Mouse (Mus musculus) kidney, postnatal 4 days (tissue): ENCODE data around the gene Slc30a7.
"Not testable (repeated sequence)": the region's sequence is repeated elsewhere in the genome, so short reads cannot be mapped to it uniquely, and the experiment has no call there.

Experiments used
- DNase-seq, 2 experiments: peaks; one replicate each; pipeline ENCODE4 v3.0.0; 2021; ENCODE audit warnings: mixed read lengths in 2 of 2

The Slc30a7 gene

DNA sequence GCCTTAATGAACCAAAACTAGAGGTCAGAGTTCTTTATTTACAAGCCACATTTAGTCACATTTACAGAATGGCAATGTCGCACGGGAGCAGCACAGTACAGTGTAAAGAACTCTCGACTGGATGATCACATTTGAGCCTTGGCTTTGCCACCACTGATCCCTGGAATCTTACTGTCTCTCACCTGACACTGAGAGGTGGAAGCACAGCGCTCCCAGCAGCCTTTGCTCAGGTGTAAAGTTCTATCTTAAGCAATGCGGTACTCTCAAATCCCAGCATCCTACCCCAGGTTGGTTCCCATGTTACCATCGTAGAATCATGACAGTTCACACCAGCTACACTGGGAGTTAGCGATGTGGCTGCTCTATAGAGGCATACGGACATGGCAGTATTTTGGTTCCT lies 65.7 kb downstream of the Slc30a7 start:
- DNase-seq: no peak

- DNase-seq: no peak
Observed at GRCm38 (mm10) chr3:115940510-115940909, 66.7 kb downstream of the Slc30a7 start.

GRCm38 (mm10) chr3:115937807-115938206 lies 69.4 kb downstream of the Slc30a7 start:
- DNase-seq: no peak

- peak; percentile 77 to 79 for DNase-seq
Observed at GRCm38 (mm10) chr3:115936734-115937599, 70.2 kb downstream of the Slc30a7 start.

DNA sequence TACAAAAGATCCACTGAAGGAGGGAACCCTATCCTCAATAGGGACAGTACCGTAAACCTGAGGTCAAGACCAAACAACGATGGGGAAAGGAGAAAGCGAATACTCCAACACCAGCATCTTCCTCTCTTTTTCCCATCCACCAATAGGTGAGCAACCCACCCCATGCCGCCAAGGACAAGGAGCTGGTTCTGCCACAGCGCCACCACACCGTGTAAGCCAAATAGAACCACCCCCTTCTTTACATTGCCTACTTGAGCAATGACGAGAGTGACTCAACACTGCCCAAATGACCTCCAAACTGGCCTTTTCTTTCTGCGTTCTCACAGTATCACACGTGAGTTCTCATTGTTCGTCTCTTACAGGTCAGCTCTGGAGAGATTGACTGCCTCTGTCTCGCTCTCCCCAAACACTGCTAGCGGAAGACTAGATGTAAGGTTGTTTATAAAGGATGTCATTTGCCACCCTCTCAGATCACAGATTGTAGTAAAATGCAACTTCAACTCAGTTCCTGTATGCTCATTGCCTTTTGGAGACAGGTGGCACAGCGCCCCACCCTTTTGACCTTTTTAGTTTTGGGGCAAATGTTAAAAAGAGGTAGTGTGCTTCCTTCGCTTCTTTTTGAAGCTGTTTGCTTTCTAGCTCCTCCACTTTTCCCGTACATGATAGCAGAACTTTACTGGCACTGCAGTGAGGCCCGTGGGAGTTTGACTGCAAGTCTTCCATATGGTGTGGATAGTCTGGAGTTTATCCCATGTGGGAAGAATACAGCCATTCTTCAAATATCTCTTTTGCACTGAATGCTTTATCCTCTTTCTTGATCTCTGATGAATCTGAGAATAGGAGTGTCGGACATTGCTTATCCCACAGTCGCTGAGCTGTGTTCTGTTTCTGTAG lies 73.7 kb downstream of the Slc30a7 start:
- DNase-seq: no peak

DNA sequence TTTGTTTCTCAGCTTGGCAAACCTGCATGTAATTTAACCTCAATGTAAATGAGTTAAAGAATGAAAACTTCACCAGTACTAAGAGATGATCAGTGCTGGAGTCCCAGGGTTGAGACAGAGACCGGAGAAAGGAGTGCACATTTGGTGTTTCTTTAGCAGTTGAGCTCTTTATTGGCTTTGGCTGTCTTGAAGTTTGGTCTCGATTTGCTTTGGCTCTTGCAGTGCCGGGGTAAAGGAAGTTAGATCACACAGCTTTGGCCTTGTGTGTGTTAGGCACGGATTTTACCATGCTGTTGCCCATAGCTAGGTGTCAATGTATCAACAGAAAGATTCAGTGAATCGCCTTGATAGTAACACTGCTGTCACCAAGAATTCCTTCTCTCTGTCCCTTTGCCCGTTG lies 75.5 kb downstream of the Slc30a7 start:
- DNase-seq: no peak

DNA sequence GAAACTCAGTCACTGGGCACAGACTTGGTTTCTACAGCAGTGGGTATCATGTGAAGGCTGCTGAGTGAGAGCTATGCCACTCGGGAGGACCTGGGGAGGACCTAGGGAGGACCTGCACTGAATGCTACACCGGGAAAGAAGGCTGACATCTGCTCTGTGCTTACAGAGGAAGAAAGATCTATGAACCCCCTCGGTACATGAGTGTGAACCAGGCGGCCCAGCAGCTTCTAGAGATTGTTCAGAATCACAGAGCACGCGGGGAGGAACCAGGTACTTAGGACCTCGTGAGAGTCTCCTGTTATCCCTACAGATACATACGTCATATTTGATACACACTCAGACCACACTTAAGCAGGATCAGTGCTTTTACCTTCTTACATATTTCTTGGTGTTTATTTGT lies 80.7 kb downstream of the Slc30a7 start:
- DNase-seq: no peak

DNA sequence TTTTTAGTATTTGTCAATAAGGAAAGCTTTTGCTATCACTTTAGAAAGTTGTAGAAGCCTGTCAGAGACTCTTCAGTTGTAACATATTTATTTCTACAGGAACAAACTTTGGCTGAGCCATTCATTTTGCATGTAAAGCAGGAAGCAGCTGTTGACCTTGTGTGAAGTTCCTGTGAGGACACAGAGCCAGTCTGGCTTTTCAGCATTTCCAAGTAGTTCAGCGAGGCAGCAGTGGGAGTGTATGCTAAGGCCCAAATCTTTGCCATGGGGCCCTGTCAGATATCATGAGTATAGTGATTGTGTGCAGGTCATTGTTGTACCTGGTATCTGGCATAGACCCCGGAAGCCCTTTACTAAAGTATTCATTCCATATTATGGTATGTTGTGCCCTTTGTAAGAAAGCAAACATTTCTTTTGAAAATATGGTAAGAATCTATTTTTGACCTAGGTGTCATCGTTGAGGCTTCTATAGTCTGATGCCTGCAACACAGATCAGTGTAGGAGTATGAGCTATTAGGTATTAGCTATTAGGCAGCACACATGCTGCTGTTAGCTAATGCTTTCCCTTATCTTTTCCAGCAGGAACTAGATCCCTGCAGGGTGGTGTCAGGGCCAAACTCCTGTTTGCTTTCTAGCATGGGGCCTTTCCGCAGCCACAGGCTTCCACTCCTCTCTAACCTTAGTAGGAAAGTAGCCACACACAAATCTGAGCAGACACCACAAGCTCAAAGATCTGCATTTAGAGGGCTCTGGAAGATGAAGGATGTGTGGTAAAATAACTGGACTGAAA lies 82.6 kb downstream of the Slc30a7 start:
- peak in 1 of 2 experiments; percentile 13 for DNase-seq

- DNase-seq: not testable (repeated sequence)
Observed at GRCm38 (mm10) chr3:115907406-115907805, 99.8 kb downstream of the Slc30a7 start.

- DNase-seq: no peak
Observed at GRCm38 (mm10) chr3:115905567-115905966, 101.6 kb downstream of the Slc30a7 start.

DNA sequence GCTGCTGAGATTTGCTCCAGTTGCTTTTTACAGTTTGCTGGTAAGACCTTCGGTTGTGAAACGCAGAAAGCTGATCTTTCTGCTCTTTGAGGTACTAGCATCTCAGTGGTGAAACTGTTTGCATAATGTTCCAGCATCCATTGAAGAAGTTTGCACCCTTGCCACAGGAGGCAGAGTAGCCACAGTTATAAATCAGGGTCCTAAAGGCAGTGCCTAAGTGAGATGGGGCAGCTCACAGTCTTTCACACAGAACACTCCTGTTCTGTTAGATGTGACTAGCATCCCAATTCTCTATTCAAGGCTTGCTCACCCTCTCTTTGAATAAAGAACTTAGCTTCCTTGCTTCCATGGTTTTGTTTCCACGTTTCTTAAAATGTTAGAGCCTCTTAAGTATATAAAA lies 102.1 kb downstream of the Slc30a7 start:
- DNase-seq: no peak

- DNase-seq: no peak
Observed at GRCm38 (mm10) chr3:115902301-115902956, 104.8 kb downstream of the Slc30a7 start.

DNA sequence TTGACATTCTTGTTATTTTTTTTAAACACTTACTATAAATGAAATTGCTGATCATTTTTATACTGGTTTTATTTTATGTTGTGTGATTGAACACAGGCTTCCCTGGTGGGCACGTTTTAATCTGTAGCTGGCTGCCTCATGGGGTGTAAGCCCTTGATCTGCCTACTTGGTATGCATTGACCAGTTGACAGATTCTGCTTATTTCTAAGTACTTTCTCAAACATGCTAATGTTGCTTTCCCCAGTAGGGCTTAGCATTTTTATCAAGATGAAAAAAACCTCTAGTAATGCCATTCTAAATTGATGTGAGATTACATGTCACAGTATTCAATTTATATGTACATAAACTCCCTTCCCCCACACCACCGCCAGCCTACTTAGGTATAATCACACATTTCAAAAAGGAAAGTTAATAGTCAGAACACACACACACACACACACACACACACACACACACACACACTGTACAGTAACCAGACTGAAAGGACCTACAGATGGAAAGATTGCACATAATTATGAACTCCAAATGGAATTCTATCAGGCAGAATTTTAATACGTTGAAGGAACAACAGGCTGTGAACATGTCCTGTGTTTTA lies 108.8 kb downstream of the Slc30a7 start:
- no peak for DNase-seq

DNA sequence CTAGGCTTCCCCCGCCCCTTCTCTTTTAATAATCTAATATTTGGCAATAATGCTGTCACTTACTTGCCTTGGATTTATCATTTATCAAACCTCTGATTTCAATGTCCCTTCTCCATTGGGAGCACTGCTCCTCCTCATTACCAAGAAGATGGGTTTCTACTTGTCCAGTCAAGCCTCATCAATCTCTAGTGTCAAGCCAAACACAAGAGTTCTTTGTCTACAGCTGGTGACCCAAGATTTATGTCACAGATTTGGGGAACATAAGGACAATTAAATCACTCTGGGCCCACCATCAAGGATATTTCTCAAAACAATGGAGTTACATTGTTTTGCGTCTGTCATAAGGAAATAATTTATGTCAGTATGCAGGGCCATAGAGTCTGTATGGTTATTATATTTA lies 114.0 kb downstream of the Slc30a7 start:
- no peak for DNase-seq

- no peak for DNase-seq
Observed at GRCm38 (mm10) chr3:115892341-115892740, 114.9 kb downstream of the Slc30a7 start.
